Mouse (Mus musculus) layer of hippocampus, adult 11-12 months (tissue): ENCODE data around the gene H2-Q2.
"Not testable (repeated sequence)": the region's sequence is repeated elsewhere in the genome, so short reads cannot be mapped to it uniquely, and the experiment has no call there.

Source experiments
- DNase-seq: peaks from one replicate; pipeline ENCODE4 v3.0.0; 2022; ENCODE audit warnings: low spot score

H2-Q2 gene

GRCm38 (mm10) chr17:35379369-35379728 is 37.3 kb downstream of the H2-Q2 start, which contains the start of gene H2-Q4:
TSS of gene H2-Q4 (plus strand) at chr17:35379617.
- peak; percentile 90 for DNase-seq

GRCm38 (mm10) chr17:35379729-35380451 is 37.8 kb downstream of the H2-Q2 start:
- DNase-seq, result no peak

GRCm38 (mm10) chr17:35389796-35390195 is 47.8 kb downstream of the H2-Q2 start:
- not testable (repeated sequence) for DNase-seq

- DNase-seq, result not testable (repeated sequence)
These were observed 50.6 kb downstream of the H2-Q2 start for GRCm38 (mm10) chr17:35392671-35393070.

GRCm38 (mm10) chr17:35393864-35394800 is 52.1 kb downstream of the H2-Q2 start:
- DNase-seq, result not testable (repeated sequence)
